Mouse (Mus musculus) cortical plate, adult 2 months (tissue): ENCODE data around the gene Ttll1.

Source experiments
- CTCF ChIP-seq: fragments of 200-500 bp; IDR thresholded peaks from 2 replicates; pipeline ENCODE4 v1.5.1; 2011; ENCODE audit warnings: mild to moderate bottlenecking, control low read depth, low read length; ENCODE audit not compliant: insufficient read depth; ENCODE audit errors: extremely low read depth
- POLR2A ChIP-seq: fragments of 200-500 bp; IDR thresholded peaks from 2 replicates; pipeline ENCODE4 v1.6.1; 2011; ENCODE audit warnings: mild to moderate bottlenecking, low read length, control low read depth; ENCODE audit not compliant: insufficient read depth; ENCODE audit errors: extremely low read depth

DNA sequence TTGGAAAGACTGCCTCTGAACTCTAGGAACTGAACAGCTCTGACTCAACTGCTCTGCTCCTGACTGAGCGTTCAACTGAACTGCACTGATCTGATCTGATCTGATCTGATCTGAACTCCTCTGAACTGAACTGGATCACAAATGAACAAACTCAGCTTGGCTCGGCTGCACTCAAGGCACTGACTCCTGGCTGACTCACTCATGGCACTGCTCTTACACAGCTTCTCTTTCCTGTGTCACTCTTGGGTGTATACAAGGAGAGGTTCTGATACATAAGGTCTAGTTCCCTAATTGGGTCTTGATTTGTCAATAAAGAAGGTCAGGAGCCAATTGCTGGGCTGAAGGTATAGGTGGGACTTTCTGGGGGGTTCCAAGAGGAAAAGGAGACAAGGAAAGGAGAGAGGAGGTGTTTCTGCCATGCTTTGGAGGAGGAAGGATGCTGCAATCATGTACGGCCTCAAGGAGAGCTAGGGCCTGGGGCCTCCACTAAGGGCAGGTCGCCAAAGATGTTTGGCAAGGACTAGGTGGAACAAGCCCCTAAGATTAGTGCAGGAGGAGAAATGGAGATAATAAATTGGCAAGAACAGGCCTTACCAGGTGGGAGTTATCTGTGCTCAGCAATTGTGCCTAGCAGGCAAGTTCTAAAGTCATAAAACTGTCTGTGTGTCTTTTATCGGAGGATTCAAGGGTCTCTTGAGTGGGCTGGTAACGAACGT, 16.7 kb downstream of the Ttll1 start:
- TF ChIP-seq CTCF (no peak), POLR2A (no peak)
